Mouse (Mus musculus) myocyte (in vitro differentiated cells): ENCODE results near the gene Snrpa.

Experiments
- CEBPB ChIP-seq: IDR thresholded peaks from 2 replicates; pipeline ENCODE4 v1.6.1; 2011; ENCODE audit warnings: mild to moderate bottlenecking, moderate library complexity; ENCODE audit not compliant: poor library complexity, insufficient read depth, severe bottlenecking
- E2F4 ChIP-seq: IDR thresholded peaks from one replicate; pipeline ENCODE4 v1.6.1; 2011; ENCODE audit warnings: mild to moderate bottlenecking, control low read depth, moderate library complexity; ENCODE audit not compliant: insufficient read depth
- MAX ChIP-seq: IDR thresholded peaks from one replicate; pipeline ENCODE4 v1.6.1; 2011; ENCODE audit warnings: low read depth, mild to moderate bottlenecking, control low read depth
- MYOD1 ChIP-seq, 3 experiments: IDR thresholded peaks; one replicate each; pipeline ENCODE4 v1.6.1; 2011; ENCODE audit warnings: control low read depth in 2 of 3, low read depth in 2 of 3, mild to moderate bottlenecking in 2 of 3, moderate library complexity in 1 of 3; ENCODE audit not compliant: insufficient read length in 2 of 3, control insufficient read depth in 1 of 3
- POLR2A ChIP-seq: IDR thresholded peaks from one replicate; pipeline ENCODE4 v1.6.1; 2011; ENCODE audit warnings: low read depth, mild to moderate bottlenecking, control low read depth, moderate library complexity; ENCODE audit not compliant: insufficient read length
- POLR2AphosphoS2 ChIP-seq: IDR thresholded peaks from one replicate; pipeline ENCODE4 v1.6.1; 2011; ENCODE audit warnings: low read depth, control low read depth; ENCODE audit not compliant: insufficient read length
- TCF12 ChIP-seq: IDR thresholded peaks from one replicate; pipeline ENCODE4 v1.6.1; 2011; ENCODE audit warnings: mild to moderate bottlenecking, control low read depth; ENCODE audit not compliant: poor library complexity, insufficient read depth, severe bottlenecking
- USF1 ChIP-seq: IDR thresholded peaks from one replicate; pipeline ENCODE4 v1.6.1; 2011; ENCODE audit warnings: low read depth, mild to moderate bottlenecking, control low read depth, moderate library complexity

GRCm38 (mm10) chr7:27221939-27222338 is 25.9 kb upstream of the Snrpa start:
- no peak for TF ChIP-seq MAX
- TF ChIP-seq POLR2A, result no peak
- TF ChIP-seq TCF12, result no peak
- no peak for TF ChIP-seq E2F4
- no peak for TF ChIP-seq USF1
- TF ChIP-seq MYOD1 (IDR thresholded peaks at IDR 0.05; ENCODE audit: control insufficient read depth in 1 of 3, insufficient read length in 2 of 3, low read depth in 2 of 3), result no peak
- TF ChIP-seq POLR2AphosphoS2, result no peak
- no peak for TF ChIP-seq CEBPB
